Mouse (Mus musculus) neural tube, embryonic 10.5 days (tissue): ENCODE results near the gene Xrcc1.
"Not testable (repeated sequence)": the region's sequence is repeated elsewhere in the genome, so short reads cannot be mapped to it uniquely, and the experiment has no call there.

ENCODE experiments used
- DNase-seq: peaks from one replicate; pipeline ENCODE4 v3.0.0-alpha.2; 2017; ENCODE audit warnings: low spot score; ENCODE audit errors: extremely low spot score

Xrcc1 gene

DNA sequence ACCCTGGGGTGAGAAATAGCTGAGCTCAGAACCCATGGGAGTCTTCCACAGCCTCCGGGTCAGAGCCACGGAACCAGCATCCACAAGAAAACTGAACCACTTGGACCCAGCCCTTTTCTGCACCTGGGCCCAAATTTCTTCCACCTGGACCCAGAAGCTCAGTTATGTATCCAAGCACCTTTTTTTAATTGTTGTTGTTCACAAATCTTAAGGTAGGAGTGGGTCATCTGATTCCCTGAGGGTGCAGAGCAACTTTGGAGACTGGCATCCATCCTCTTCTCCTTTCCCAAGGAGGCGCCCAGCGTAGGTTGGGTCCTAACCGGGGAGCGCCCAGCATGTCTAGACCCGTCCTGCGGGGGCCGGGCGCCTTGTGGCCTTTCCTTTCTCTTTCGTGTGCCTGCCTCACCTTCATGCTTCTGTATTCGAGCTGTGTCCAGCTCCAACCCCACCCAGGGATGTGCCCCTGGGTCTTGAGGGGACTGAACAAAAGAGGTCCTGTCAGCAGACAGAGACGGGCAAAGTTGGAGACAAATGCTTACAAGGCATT lies at the start of gene Xrcc1, which contains the start of gene Pinlyp:
Gene Xrcc1 (plus strand): TSS at position 222 of the 547 bp plus-strand sequence.
Gene Pinlyp (minus strand): TSS at position 51 of the 547 bp plus-strand sequence.
- peak; percentile 21 for DNase-seq

DNA sequence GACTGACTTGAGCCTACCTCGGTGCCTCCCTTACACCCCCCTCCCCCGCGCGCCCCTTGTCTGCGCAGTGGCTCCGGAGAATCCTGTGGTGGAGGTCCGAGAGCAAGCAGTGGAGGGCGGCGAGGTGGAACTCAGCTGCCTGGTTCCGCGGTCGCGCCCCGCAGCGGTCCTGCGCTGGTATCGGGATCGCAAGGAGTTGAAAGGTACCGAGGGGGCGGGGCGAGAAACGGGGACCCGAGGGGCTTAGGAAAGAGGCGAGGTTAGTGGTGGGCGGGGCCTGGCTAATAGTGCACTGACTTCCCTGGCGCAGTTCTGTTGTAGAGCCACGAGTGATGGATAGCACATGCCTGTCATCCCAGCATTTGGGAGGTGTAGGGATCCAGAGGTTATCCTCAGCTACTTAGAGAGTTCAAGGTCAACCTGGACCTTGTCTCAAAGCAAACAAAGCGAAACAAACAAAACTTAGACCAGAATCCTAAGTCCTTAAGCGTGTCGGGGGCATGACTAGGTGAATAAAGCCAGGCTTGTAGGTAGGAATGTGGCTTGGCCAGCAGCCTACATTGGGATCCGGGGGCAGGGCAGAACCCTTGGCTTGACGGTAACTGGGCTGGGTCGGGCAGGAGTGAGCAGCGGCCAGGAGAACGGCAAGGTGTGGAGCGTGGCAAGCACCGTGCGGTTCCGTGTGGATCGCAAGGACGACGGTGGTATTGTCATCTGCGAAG lies 46.1 kb upstream of the Xrcc1 start:
- peak; percentile 49 for DNase-seq

DNA sequence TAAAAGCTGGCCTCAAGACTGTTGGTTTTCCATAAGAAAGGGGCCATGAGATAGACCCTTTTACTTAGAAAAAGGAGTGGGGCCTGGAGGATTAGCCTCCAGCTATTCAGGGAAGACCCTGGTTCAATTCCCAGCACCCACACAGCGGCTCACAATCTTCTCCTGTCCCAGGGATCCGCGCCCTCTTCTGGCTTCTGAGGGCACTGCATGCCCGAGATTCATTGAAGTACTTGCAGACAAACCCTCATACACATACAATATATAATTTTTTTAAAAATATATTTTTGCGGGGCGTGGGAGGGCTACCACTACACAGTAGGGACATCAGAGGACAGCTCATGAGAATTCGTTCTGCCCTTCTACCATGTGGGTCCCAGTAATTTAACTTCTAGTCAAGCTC lies 45.2 kb upstream of the Xrcc1 start:
- peak; percentile 43 for DNase-seq

- DNase-seq, result no peak
Measured at GRCm38 (mm10) chr7:24501492-24501891, 44.6 kb upstream of the Xrcc1 start.

- no peak for DNase-seq
Measured at GRCm38 (mm10) chr7:24504004-24504403, 42.1 kb upstream of the Xrcc1 start.

- DNase-seq, result no peak
Measured at GRCm38 (mm10) chr7:24504868-24505267, 41.2 kb upstream of the Xrcc1 start.

GRCm38 (mm10) chr7:24505447-24506064 lies 40.5 kb upstream of the Xrcc1 start:
- no peak for DNase-seq

DNA sequence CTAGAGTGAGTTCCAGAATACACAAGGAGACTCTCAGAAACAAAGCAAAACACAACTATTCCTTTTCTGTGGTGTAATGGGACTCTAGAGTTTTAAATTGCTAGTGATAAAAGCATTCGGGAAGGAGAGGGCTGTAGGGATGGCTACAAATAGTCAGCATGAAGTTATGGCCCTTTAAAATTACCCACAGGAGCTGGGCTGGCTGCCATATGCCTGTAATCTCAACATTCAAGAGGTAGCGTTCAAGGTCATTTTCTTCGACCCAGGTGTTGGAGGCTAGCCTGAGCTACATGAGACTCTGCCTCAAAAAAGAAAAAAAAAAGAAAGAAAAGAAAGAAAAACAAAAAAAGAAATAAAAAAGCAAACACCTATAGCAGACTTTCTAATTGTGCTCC lies 40.0 kb upstream of the Xrcc1 start:
- no peak for DNase-seq

DNA sequence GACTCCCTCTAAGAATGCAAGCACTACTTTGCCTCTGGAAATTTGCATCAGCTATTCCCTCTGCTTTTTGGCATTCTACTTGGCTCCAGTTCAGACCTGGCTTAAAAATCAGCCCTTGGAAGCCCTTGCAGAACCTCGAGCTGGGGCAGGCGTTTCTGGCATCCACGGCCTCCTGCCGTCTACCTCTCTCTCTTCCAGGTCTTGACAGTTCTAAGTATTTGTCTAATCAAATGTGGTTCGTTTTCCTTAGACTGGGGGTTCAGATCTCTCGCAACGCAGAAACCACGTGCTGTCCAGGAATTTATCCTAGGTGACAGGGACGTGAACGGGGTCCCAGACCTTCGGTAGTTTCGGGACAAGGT lies 39.6 kb upstream of the Xrcc1 start:
- no peak for DNase-seq

GRCm38 (mm10) chr7:24506838-24507725 lies 39.0 kb upstream of the Xrcc1 start, which contains the start of gene Zfp428:
Gene Zfp428, plus strand, starts transcription at chr7:24507006.
- DNase-seq, result peak; percentile 94

- DNase-seq, result no peak
Measured at GRCm38 (mm10) chr7:24507726-24508114, 38.4 kb upstream of the Xrcc1 start.

DNA sequence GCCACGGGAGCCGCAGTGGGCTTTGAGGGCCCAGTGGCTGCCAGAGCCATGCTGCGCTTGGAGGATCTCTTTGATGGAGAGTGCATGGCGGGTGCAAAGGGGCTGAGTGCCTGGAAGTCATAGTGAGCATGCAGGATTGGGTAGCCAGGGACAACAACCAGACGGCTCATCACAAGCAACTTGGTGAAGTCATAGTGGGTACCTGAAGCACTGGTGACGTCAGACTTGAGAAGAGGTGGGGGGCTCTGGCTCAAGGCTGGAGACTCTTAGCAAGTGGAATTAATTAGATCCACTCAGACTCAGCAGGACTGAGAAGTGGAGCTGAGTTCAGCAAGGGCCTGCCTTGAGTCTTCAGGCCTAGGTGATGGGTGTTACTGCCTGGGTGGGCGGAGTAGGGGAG lies 33.7 kb upstream of the Xrcc1 start, which contains the start of gene AC161166.1:
Gene AC161166.1 (minus strand): TSS at position 101 of the 400 bp plus-strand sequence.
- DNase-seq, result no peak

- DNase-seq, result not testable (repeated sequence)
Measured at GRCm38 (mm10) chr7:24516319-24516718, 29.8 kb upstream of the Xrcc1 start.

DNA sequence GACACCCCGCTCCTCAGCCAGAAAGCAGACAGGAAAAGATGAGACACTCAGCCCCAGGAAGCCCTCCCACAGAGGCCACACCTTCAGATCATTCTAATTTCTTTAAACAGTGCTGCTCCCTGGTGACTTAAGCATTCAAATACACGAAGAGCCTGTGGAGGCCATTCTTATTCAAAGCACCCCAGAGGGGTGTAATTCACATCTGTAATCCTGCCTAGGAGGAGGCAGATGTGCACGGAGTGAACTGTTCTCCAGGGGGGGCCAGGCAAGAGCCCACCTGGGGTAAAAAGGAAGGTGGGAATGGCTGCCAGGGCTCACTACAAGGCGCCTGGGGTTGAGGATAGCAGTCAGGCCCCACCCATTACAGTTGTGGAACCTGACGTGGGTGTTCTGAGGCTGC lies 29.0 kb upstream of the Xrcc1 start:
- no peak for DNase-seq

GRCm38 (mm10) chr7:24517654-24518053 lies 28.4 kb upstream of the Xrcc1 start:
- DNase-seq, result no peak

- no peak for DNase-seq
Measured at GRCm38 (mm10) chr7:24519130-24519529, 27.0 kb upstream of the Xrcc1 start.

GRCm38 (mm10) chr7:24520054-24520453 lies 26.0 kb upstream of the Xrcc1 start:
- DNase-seq, result not testable (repeated sequence)

DNA sequence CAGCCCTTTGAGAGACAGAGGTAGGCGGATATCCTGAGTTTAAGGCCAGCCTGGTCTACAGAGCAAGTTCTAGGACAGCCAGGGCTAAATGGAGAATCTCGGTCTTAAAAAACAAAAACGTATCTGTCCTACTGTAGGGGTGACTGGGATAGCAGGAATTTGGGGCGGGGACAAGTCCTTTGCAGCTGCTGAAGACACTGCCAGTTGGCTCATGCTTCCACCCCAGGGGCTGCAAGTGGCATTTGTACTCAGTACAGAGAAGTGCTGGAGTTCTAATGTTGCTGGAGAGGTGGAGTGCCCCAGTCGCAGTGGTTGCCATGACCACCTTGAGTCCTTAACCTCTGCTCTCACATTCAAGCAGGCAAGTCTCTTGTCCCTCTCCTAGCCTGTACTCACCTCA lies 23.3 kb upstream of the Xrcc1 start:
- no peak for DNase-seq

- DNase-seq, result no peak
Measured at GRCm38 (mm10) chr7:24523723-24524122, 22.4 kb upstream of the Xrcc1 start.

DNA sequence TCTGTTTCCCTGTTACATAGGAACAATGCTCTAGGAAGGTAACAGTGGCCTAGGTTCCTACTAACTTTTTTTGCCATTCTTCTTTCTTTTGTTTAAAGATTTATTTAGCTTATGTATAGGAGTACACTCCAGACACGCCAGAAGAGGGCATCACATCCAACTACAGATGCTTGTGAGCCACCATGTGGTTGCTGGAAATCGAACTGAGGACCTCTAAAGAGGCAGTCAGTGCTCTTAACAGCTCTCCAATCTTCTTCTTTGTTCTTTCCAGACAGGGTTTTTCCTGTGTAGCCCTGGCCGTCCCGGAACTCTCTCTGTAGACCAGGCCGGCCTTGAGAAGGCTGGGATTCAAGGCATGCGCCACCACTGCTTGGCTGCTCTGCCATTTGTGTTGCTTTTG lies 21.1 kb upstream of the Xrcc1 start:
- DNase-seq, result no peak

GRCm38 (mm10) chr7:24525686-24526420 lies 20.2 kb upstream of the Xrcc1 start:
- no peak for DNase-seq
